Mouse (Mus musculus) layer of hippocampus, postnatal 10 days (tissue): Measurements from ENCODE around the gene Nynrin. TPM values are rescaled to one million over a fixed set of nuclear protein-coding genes. Genes with fewer than 3 reads are reported as not detected.

ENCODE experiments used
- DNase-seq, 2 experiments: peaks; one replicate each; pipeline ENCODE4 v3.0.0; 2021; ENCODE audit warnings: low spot score in 2 of 2
- total RNA-seq, 2 experiments: library from RNA; stranded (reverse); gene quantifications; 2 replicates each; pipeline ENCODE4 v1.2.3; 2021

Gene Nynrin
- total RNA-seq, 2 experiments from 2014 or later: 17.0 to 17.3 TPM

DNA sequence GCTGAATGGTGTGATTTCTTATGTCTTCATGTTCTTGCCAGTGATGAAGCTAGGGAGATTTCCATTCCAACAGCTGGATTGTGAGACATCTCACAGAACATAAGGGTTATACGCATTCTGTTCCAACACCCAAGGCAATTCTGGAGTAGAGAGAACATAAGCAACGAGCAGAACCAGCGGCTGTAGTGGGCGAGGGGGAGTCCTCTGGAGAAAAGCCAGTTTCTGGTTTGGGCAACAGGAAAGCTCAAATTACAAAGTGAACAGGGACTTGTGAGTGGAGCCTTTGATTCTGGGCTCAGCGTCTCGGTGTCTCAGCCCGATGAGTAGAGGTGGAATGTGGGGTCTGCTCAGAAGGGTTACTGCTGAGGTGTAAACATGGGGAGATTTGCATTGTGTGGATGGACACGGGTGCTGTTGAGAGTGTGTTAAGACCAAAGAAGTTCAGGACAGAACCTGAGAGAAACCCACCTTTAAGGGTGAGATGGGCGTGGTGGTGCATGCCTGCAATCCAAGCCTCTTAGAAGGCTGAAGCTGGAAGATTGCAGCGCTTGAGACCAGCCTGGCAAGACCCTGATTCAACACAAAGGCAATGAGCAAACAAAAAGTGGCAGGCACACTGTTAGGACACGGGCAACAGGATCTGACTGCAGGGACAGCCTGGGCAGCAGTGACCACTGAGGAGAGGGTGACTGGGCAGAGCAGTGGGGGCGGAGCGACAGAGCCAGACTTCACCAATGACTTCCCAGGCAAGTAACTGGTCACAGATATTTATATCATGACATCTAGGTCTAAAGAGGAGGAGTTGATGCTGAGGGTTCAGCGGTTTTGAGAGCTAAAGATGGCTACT, 23.9 kb downstream of the Nynrin start:
- no peak for DNase-seq

DNA sequence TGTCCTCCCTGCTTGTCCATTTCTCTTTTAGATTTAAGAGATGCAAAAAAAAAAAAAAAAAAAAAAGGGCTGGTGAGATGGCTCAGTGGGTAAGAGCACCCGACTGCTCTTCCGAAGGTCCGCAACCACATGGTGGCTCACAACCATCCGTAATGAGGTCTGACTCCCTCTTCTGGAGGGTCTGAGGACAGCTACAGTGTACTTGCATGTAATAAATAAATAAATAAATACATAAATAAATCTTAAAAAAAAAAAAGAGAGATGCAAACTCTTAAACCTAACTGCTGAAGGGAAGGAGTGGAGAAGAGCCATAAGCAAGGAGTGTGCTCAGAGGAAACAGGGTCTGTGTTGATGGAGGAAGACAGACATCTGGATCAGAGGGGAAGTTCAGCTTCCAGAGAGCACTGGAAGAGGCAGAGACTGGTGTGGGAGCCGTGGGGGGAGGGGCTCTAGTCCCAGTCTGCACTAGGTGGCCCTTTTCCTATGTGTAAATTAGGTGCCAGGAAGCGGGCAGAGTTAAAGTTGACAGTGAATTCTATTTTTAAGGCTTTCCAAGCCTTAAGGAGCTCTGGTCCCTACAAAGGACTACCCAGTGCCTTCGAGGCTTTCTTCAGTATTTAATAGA, 24.6 kb downstream of the Nynrin start:
- DNase-seq: no peak

DNA sequence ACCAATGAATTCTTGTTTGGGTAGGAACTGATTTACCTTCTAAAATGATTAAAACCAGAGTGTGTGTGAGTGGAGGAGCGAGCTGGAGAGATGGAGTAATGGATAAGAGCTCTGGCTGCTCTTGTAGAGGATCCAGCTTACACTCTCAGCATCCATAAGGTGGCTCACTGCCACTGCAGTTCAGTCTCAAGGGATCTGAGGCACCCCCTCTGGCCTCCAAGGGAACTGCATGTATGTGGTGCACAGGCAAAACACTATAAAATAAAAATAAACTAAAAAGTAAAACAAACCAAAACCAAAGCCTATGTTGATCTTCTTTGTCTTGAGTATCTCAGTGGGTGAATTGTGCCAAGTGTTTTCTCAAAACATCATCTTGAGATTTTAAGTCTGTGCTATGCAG, 25.8 kb downstream of the Nynrin start:
- peak; percentile 81 to 82 for DNase-seq

DNA sequence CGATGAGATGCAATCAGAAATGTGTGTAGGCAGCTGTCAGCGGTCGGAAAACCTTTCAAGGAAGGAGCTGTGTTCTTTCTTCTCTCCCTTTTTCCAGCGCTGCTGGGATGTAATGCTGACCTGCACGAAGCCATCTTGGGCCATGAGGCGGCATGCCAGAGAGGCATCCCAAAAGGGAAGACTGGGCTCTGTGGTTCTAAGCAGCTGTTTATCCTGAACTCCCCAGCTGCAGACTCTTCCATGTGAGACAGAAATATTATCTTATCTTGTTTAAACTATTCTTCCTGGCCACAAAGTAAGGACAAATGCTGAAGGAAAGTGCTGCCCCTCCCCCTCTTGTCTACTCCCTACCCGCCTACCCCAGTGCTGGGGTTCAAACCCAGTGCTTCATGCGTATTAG, 27.2 kb downstream of the Nynrin start:
- no peak for DNase-seq

DNA sequence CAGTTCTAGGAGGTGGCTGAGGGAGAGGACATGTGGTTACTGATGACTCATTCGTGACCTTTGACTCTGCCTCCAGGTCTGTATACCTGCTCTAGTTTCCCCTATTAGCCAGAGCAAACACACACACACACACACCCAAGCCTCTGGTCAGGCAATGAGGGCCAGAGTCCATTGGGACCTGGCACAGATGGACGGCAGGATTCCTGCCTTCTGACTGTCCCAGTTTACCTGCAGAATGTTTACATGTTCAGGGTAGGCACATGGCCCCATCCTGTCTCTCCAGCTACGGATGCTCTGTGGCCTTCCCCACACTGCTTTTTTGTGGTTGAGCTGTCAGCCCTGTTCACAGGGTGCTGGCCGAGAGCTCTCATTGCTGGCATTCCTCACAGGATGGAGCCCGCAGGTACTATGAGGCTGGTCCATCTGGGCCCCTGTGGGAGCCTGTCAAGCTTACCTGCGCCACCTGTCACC, 28.4 kb downstream of the Nynrin start:
- DNase-seq: no peak

DNA sequence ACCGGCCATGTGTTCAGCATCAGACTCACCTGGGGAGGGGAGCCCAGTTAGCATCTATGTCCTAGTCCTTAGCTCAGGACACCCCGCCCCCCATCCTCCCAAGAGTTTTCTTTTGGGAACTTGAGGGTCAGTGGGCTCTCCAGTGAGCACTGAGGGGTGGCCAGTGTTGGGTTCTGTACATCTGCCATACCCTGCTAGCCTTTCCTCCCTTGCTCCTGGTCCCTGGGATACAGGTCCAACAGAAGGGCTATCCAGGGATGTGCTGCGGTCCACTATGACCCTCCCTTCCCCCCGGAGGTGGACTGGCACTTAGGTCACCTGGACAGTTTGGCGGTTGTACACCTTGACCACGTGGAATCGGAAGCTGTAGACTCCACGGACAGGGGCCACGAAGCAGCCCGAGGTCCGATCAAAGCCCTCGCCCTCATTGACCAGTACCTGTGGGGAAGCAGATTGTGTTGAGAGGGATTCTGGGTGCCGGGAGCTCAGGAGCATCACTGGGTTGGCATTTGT, 29.4 kb downstream of the Nynrin start:
- no peak for DNase-seq

DNA sequence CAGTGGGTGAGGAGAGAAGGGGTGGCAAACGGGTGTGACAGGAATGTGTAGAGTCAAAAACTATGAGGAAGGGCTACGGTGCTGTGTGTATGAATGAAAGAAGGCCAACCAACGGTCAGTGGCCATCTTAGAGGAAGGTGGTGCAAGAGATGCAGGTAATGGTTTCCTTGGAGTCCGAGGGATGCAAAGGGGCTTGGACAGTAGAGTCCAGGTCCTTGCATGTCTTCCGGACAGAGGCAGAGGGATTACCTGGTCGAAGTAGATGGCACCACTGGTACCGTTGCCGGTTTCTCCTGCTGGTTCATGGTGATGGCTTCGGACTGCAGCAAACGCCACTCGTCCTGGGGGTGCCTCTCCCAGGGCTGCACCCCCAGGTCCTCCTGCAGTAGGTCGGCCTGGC, 29.9 kb downstream of the Nynrin start:
- no peak for DNase-seq

DNA sequence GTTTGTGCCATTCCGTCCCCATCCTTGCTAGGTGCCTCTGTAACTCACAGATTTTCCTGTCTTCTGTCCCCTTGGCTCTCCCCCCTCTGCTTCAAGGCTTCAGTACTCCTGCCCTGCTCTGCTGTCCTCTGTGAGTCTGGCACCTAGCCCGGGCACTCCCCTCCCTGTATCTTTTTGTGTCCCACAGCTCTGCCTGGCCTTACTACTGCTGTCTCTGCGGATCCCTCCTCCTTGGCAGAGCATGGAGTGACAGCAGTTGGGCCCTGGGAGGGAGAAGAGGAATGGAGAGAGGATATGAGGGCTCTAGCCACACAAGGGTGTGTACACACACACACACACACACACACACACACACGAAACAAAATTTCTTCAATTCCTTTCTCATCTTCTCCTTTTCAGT, 30.4 kb downstream of the Nynrin start, which contains the start of gene Cbln3:
Gene Cbln3, minus strand, starts transcription at position 227 of the 400 bp plus-strand sequence.
- peak; percentile 49 to 54 for DNase-seq

DNA sequence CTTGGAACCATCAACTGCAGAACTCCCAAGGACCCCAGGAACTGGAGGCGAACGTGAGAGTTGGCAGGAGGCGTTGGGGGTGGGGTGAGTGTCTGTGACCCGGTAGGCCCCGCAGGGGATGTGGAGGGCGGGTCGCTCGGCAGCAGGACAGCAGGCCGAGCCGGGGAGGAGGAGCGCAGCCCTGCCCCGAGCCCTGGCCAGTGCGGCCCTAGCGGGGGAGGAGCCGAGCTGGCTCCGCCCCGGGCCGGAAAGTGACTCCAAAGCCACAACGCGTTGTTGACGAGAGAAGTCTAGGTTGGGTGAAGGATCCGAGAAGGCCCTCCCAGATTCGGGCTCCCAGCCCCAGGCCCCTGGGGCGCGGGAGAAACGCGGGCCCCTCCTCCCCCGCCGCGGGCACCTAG, 30.9 kb downstream of the Nynrin start, which contains the start of gene Khnyn:
Gene Khnyn, plus strand, starts transcription at position 235 of the 401 bp plus-strand sequence.
- peak; percentile 81 to 83 for DNase-seq

DNA sequence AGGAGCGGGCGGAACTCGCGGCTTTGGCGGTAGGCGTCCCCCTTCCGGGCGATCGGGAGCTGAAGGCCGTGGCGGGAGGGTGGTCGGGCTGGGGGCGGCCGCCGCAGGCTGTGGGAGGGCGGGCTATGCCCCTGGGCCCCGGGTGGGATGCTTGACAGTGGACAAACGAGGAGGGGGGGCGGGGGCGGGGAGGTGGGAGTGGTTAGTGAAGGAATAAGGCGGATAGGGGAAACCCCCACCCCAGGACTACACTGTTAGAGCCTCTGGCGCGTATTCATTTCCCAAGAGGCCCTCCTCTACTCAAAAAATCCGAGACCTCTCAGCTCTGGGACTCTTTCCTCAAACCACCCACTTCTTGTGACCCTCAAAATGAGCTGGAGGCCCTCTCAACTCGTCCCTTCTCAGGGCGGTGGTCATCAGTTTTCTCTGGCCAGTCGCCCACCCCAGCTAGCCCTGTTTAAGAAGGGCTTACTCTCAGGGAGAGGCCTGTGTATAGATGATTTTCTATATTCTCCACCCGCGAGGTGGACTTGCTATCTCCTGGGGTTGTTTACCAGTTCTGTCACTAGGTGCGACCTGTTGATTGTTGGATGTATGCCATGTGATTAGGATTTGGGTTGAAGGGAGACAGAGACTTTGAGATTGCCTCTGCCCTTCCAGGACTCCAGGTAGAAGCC, 31.4 kb downstream of the Nynrin start:
- DNase-seq: peak in 1 of 2 experiments; percentile 37

DNA sequence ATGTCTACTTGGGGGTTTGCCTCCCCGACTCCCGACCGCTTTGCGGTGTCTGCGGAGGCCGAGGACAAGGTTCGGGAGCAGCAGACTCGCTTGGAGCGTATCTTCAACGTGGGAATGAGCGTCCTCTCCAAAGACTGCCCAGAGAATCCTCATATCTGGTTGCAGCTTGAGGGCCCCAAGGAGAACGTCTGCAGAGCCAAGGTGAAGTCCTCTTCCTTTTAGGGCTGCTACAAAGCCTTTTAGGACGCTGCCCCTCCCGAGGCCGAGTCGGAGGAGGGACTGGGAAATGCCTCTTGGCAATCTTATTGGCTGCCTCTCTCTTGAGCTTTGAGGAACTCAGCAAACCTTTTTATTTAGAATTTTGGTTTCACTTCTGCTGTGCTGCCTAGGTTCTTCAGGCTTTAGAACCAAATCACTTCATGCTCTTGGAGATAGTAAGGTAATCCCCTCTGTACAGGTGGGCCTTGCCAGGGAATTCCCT, 32.0 kb downstream of the Nynrin start:
- DNase-seq: peak in 1 of 2 experiments; percentile 45

DNA sequence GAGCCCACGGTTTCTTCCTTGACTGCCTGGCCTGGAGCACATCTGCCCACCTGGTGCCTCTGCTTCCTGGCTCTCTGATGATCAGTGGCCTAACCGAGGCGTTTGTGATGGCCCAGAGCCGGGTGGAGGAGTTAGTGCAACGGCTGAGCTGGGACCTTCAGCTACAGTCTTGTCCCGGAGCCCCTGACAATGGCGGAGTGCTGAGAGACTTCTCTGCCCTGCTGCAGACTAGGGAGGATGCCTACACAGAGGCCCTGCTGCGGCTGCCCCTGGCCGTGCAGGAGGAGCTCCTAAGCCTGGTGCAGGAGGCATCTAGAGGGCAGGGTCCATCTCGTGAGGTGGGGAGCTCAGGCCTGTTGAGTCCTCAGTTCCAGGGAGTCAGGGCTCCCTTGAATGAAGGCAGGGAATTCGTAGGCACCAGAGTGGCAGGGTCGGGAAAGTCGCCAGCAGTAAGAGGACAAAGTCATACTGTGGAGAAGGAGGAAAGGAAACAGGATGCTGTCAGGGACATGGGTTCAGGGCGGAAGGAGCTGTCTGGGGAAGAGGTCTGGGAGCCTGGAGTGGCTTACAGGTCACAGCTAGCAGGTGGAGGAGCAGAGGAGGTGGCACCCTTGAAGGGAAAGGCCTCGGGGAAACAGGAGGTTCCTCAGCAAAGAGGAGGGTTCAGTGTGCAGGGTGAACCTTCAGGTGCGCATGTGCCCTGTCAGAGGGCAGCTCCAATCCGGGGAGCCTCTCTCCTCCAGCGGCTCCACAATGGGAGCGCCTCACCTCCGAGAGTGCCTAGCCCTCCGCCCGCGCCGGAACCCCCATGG, 33.0 kb downstream of the Nynrin start:
- no peak for DNase-seq

DNA sequence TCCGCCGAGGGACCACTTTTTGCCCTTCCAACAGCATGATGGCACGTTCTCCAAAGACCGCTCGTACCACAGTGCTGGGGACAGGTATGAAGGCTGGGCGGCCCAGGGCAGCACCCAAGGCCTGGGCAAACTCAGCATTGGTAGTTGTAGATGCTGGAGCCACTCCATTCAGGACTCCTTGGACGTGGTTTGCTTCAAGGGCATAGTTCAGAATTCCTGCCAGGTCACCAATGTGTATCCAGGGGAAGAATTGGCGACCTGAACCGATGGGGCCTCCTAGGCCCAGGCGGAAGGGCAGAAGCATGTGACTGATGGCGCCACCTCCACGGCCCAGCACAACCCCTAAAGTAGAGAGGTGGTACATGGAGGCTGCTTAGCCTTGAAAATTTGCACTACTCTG, 43.9 kb downstream of the Nynrin start:
- DNase-seq: no peak

DNA sequence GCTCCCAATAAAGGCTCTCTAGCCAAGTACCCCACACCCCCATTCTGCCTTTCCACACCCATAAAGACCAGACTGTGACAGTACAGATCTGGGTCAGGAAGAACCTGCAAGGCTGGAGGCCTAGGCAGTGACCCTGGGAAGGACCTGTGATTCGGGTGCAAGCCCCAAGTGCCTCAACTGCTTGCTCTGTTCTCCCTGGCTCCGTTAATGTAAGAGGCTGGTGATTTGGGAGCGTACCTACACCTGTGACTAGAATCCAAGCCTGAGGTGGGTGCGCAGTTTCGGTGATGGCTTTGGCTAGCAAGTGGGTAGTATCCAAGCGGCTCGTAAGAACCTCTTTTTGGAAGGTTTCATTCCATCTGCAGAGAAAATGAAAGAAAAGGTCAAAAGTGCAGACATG, 45.1 kb downstream of the Nynrin start:
- no peak for DNase-seq

DNA sequence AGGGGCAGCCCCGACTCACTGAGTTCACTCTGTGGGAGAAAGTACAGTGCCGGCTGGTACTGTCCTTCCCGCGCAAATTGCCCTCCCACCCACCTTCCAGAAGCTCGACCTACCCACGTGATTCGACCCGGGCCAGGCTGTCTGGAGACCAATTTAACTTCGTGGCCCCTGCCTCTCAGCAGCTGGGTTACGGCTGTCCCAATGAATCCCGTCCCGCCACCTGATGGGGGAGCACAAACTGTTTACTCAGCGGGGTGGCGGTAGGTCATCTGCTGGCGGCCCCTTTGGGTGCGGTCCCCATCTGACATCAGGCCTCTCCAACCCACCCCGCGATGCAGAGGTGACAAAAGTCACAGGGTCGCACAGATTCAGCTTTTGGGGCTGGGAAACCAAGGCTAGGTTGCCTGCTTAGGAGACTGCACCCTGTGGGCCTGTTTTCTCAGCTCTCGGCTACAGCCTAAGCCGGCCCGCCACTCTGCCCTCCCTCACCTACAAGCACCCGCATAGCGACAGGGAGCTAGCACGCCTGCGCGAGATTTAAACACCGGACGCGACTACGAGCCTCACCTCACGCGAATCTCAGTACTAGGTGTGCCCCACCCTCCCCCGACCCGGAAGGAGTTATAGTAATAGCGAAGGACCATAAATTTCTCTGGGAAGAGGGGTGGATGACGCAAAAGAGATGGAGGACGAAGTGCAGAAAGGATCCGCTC, 46.0 kb downstream of the Nynrin start, which contains the start of gene Sdr39u1:
Gene Sdr39u1, minus strand, starts transcription at position 593 of the 713 bp plus-strand sequence.
- peak; percentile 79 to 84 for DNase-seq

DNA sequence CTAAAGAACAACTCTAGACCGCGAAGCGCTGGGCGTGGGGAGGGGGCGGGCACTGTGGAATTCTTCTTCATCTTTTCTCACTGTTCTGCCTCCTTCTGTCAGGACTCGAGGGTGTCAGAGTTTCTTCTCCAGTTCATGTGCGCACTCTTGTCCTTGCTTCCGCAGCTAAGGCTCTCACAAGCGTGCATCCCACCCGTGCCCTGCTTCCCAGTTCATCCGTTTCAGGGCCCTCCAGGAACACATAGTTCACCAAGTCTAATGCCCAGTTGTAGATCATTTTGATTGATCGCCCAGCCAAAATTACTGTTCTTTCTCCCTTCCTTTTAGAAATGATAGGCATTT, 46.6 kb downstream of the Nynrin start:
- DNase-seq: no peak

DNA sequence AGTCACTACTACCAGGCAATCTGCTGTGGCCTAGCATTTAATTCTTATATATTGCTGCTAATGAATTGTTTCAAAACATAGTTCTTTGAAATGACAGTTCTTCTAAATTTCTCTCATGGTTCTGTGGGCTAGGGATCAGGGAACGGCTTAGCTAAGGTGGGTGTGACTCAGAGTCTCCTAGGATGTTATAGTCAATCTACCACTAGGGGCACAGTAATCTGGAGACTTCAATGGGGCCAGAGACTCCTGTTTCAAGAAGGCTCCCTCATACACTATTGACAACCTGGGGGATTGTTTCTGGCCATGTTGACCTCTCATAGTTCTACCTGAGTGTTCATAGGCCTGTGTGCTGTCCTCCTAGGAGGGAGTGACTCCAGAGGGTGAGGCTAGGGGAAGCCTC, 51.7 kb downstream of the Nynrin start:
- no peak for DNase-seq

DNA sequence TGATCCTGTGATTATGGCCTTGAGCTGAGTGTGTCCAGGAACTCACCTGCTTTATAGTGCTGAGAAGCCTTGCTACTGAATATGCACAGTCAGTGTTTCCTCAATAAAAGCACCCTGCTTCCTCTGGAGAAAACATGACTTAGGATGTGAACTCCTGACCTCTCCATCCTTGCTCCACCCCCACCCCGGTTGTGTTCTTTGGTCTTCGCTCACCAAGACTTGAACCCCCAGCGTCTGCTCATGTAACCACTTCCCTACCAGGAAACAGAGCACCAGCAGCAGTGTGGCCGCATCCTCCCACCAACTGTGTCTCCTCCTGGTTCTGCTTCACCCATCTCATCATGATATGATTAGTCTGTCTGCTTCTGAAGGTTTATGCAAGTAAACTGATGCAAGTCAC, 59.6 kb downstream of the Nynrin start:
- no peak for DNase-seq

DNA sequence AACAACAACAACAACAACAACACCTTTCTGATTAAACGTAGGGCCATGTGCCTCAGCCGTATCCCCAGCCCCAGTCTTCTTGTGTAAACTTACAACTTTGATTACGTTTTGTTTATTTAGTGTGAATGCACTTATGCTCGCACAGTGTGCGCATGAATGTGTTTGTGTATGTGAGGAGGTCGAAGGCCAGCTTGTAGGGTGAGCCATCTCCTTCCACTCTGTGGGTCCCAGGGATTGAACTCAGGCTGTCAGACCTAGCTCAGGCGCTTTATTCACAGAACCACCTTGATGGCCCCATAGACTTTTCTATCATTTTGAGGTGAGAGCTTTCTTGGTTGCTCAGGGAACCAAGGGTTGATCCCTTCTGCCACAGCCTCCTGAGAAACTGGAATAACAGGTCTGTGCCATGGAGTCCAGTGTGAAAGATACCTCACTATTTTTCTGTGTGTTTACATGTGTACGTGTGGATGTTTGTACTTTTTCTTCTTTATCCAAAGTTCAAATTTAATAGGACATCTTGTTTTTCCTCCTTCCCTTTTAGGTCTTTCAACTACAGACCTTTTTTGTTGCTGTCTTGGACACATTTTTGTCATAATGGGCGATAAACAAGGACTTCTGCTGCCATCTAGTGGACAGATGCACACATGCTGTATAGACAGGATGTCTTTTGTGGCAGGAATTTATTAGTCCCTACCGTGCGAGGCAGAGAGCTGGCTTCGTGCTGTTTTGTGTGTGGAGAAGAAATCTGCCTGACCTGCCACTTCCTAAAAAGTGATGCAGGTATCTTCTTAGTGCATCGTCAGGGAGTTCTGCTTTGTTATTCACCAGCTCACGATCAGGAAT, 64.7 kb downstream of the Nynrin start:
- peak; percentile 76 to 80 for DNase-seq
